Mouse (Mus musculus): Measurements from ENCODE around the gene Clip3. TPM values are rescaled to one million over a fixed set of nuclear protein-coding genes. Genes with fewer than 3 reads are reported as not detected.

The Clip3 gene
- 7.0 TPM for polyA plus RNA-seq (2014; fragmentation: Illumina TruSeq; extraction: RNeasy Lipid Tissue Mini Kit (QIAGEN cat#74804); ENCODE audit: low read depth, low replicate concordance)

DNA sequence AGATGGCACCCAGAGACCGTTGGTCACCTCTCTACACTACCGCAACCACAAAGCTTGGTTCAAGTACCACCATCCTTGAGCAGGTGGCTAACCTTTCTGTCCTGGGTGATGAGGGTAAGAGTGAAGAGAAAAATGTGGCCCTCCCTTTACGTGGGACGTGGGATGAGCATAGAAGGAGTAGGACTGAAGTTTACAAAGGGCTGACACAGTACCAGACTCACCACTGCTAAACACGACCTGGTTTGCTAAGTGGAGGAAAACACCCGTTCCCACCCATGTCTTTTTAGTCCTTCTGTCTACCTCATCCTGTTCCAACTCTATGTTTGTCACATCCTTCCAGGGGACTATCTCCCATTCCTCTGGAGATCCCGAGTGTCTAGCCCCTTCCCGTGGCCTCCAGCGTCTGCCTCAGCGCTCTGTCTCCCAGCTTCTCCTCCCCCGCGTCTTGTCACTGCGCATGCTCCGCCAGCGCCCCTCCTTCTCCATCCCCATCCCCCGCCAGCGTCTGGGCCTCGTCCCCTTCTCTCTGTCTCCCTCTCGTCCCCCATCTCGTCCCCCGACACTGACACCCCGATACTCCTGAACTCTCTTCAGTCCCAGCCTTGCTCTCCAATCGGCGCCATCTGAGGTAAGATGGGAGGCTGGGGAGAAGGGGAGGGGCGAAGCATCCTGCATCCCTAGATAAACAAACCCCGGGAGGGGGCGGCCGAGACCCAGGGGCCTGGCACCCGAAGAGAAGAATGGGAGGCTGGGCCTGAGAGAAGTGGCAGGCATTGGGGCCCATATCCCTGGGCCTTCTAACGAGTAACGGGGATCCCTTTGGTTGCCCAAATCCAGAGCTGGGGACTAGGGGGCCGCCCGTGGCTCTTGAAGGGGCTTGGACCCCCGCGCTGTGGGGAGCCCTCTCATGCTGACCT lies at the start of gene Clip3:
Gene Clip3 (plus strand): TSS at position 514 of the 917 bp plus-strand sequence.

DNA sequence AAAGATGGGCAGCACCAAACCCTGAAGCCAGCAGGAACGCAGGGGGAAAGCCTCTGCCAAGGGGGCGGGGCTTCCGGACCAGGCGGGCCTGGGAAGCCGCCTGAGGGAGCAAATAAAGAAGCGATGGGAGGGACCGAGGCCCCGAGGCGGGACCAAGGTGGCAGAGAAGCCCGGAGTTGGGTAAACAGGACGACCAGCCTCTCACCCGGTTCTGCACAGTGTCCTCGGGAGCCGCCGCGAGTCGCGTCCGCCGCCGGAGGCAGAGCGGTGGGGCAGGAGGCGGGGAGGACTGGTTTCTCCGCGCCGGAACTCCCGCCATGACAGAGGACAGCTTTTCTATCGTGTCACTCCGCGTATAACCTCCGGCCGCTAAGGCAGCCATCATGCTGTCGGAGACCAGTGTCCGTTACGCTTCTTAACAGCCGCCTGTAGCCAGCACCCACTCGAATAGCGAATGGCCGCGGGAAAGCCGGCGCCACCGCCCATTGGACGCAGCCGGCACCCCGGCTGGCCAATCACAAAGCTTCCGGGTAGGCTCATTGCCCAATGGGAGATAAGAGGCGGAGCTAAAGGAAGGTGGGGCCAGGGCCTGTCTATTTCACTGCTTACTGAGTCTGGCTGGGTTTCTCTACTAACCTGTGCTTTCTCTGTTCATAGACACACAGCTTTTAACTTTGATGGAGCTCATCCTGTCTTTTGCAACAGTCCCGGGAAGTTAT lies 11.4 kb upstream of the Clip3 start, which contains the start of the genes Thap8 and Wdr62:
Gene Thap8 (plus strand): TSS at position 144 of the 719 bp plus-strand sequence.
Gene Wdr62 (minus strand): TSS at position 469 of the 719 bp plus-strand sequence.

DNA sequence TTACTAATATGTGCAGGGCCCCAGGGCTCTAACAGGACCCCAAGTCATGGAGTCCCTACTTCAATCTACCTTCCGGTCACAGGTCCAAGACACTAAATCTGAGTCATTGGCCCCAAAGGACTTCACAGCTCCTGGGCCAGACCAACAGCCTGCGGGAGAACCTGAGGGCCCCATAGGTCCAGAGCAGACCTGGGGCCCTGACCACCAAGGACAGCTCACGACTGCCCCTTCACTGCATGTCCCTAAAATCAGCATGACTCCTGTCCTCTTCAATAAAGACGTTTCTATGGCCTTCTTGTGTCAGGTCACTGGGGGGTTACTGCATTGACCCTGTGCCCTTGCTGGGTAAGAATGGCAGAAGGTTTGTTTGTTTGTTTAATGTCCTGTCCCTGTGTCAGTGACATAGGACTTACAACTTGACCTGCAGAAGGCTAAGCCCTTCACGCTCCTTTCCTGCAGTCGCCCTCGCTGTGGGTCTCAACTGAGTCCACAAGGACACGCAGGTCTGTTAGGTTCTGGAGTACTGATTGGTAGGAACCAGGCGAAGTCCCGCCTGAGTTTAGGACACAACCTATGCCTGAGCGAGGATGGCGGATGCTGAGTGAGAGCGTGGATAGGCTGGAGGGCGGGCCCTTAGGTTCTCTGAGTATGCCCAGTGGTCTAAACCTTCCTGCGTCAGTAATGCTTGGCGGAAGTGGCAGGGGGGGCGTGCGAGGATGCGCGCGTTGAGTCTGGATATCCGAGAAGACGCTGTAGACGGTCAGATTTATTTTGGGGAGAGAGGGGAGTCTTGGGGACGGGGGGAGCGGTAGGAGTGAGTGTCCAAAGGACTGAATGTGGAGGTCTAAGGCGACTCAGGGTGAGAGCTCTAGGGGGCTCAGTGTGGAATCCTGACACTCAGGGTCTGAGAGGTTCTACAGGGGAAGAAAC lies 16.8 kb downstream of the Clip3 start, which contains the start of gene Alkbh6:
Gene Alkbh6 (plus strand): TSS at position 642 of the 930 bp plus-strand sequence.

DNA sequence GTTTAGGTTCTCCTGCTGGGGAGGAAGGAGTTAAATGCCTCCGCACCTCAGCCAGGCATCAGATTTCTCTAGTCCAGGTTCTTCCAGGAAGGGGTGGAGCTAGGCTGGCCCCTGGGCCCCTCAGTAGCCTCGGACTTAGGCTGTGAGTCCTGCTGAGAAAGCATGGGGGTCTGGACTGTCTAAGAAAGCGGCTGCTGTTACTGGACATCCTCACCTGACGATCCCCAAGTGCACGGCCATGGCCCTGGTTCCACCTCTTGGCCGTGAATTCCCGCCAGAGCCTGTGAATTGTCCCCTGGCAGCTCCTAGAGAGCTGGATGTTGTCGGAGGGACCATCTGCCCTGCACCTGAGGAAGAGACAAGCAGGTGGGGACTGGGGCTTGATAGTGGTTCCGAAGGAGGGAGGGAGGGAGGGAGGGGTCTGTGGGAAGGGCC lies 23.2 kb downstream of the Clip3 start, which contains the start of gene Syne4:
Gene Syne4 (plus strand): TSS at position 87 of the 435 bp plus-strand sequence.

DNA sequence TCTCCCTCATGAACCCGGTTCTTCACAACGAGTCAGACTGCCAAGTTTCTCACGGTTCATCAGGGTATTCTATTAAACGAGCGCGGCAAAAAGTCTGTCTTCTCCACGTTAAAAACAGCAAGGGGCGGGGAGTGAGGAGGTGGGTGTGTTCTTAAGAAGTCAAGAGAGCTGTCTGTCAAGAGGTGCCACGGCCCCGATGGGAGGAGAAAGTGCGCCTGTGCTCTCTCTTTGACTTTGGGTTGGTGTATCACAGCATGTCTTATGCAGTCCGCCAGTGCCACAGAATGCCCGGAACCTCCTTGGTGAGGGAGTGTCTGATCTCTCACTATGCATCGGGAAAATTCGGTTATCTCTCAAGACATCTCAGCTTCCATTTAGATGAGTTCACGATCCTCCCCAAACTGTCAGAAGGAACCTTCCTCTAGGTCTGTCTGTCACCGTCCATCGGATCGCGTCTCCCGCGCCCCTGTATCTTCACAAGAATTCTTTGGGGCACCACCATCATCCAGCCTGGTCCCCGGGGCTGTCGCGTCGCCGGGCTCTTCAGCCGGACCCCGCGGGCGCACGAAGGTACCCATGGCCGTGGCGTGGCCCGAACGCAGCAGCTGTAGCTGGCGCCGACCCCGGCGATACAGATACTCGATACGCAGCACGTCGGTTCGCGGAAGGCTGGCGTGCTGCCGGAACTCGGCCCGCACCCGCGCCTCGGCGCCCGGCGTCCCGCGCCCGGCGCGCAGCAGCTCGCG lies 30.2 kb downstream of the Clip3 start, which contains the start of gene E130208F15Rik:
Gene E130208F15Rik (plus strand): TSS at position 202 of the 746 bp plus-strand sequence.

DNA sequence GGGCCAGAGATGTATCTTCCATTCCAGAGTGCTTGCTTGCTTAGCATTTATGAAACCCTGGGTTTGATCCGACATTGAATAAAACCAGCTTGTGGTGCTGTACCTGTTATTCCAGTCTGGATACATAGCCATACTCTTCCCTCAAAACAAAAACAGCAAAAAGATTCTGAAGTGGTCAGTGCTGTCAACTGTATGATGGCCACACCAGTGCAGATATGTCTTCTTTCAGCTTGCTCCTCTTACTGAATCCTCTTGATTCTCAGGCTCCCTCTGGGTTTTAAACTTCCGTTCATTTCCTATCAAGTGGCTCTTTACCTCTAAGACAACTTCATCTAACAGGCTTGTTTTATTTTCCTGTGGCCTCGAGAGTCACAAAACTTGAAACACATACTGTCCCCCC lies 32.3 kb downstream of the Clip3 start, which contains the start of gene Sdhaf1:
Gene Sdhaf1 (minus strand): TSS at position 101 of the 400 bp plus-strand sequence.

Other genes starting within 250 kb of the Clip3 start
- 5.6 TPM for gene Zfp14, start 240.3 kb upstream of the Clip3 start, polyA plus RNA-seq (2014; fragmentation: Illumina TruSeq; extraction: RNeasy Lipid Tissue Mini Kit (QIAGEN cat#74804); ENCODE audit: low read depth, low replicate concordance)
- gene Zfp82, start 218.8 kb upstream of the Clip3 start, polyA plus RNA-seq (2014; fragmentation: Illumina TruSeq; extraction: RNeasy Lipid Tissue Mini Kit (QIAGEN cat#74804); ENCODE audit: low read depth, low replicate concordance) = 3.4 TPM
- gene Gm26920, start 201.3 kb upstream of the Clip3 start, polyA plus RNA-seq (2014; fragmentation: Illumina TruSeq; extraction: RNeasy Lipid Tissue Mini Kit (QIAGEN cat#74804); ENCODE audit: low read depth, low replicate concordance) = not detected
- 3.4 TPM for gene Zfp566, start 201.2 kb upstream of the Clip3 start, polyA plus RNA-seq (2014; fragmentation: Illumina TruSeq; extraction: RNeasy Lipid Tissue Mini Kit (QIAGEN cat#74804); ENCODE audit: low read depth, low replicate concordance)
- gene Zfp260, start 197.0 kb upstream of the Clip3 start, polyA plus RNA-seq (2014; fragmentation: Illumina TruSeq; extraction: RNeasy Lipid Tissue Mini Kit (QIAGEN cat#74804); ENCODE audit: low read depth, low replicate concordance) = 139 TPM
- 2.6 TPM for gene Zfp382, start 169.8 kb upstream of the Clip3 start, polyA plus RNA-seq (2014; fragmentation: Illumina TruSeq; extraction: RNeasy Lipid Tissue Mini Kit (QIAGEN cat#74804); ENCODE audit: low read depth, low replicate concordance)
- gene Zfp146, start 122.0 kb upstream of the Clip3 start, polyA plus RNA-seq (2014; fragmentation: Illumina TruSeq; extraction: RNeasy Lipid Tissue Mini Kit (QIAGEN cat#74804); ENCODE audit: low read depth, low replicate concordance) = 41.6 TPM
- 2.4 TPM for gene Cox7a1, start 107.6 kb upstream of the Clip3 start, polyA plus RNA-seq (2014; fragmentation: Illumina TruSeq; extraction: RNeasy Lipid Tissue Mini Kit (QIAGEN cat#74804); ENCODE audit: low read depth, low replicate concordance)
- 84.3 TPM for gene Capns1, start 92.9 kb upstream of the Clip3 start, polyA plus RNA-seq (2014; fragmentation: Illumina TruSeq; extraction: RNeasy Lipid Tissue Mini Kit (QIAGEN cat#74804); ENCODE audit: low read depth, low replicate concordance)
- gene Polr2i, start 59.8 kb upstream of the Clip3 start, polyA plus RNA-seq (2014; fragmentation: Illumina TruSeq; extraction: RNeasy Lipid Tissue Mini Kit (QIAGEN cat#74804); ENCODE audit: low read depth, low replicate concordance) = 1.5 TPM
- gene Tbcb, start 59.5 kb upstream of the Clip3 start, polyA plus RNA-seq (2014; fragmentation: Illumina TruSeq; extraction: RNeasy Lipid Tissue Mini Kit (QIAGEN cat#74804); ENCODE audit: low read depth, low replicate concordance) = 5.3 TPM
- gene Ovol3, start 56.0 kb upstream of the Clip3 start, polyA plus RNA-seq (2014; fragmentation: Illumina TruSeq; extraction: RNeasy Lipid Tissue Mini Kit (QIAGEN cat#74804); ENCODE audit: low read depth, low replicate concordance) = not detected
- gene Thap8, start 11.6 kb upstream of the Clip3 start, polyA plus RNA-seq (2014; fragmentation: Illumina TruSeq; extraction: RNeasy Lipid Tissue Mini Kit (QIAGEN cat#74804); ENCODE audit: low read depth, low replicate concordance) = not detected
- 0.69 TPM for gene Wdr62, start 11.3 kb upstream of the Clip3 start, polyA plus RNA-seq (2014; fragmentation: Illumina TruSeq; extraction: RNeasy Lipid Tissue Mini Kit (QIAGEN cat#74804); ENCODE audit: low read depth, low replicate concordance)
- gene Alkbh6, start 17.0 kb downstream of the Clip3 start, polyA plus RNA-seq (2014; fragmentation: Illumina TruSeq; extraction: RNeasy Lipid Tissue Mini Kit (QIAGEN cat#74804); ENCODE audit: low read depth, low replicate concordance) = 5.6 TPM
- 1.7 TPM for gene Syne4, start 23.1 kb downstream of the Clip3 start, polyA plus RNA-seq (2014; fragmentation: Illumina TruSeq; extraction: RNeasy Lipid Tissue Mini Kit (QIAGEN cat#74804); ENCODE audit: low read depth, low replicate concordance)
- 1.8 TPM for gene E130208F15Rik, start 30.0 kb downstream of the Clip3 start, polyA plus RNA-seq (2014; fragmentation: Illumina TruSeq; extraction: RNeasy Lipid Tissue Mini Kit (QIAGEN cat#74804); ENCODE audit: low read depth, low replicate concordance)
- gene Sdhaf1, start 32.2 kb downstream of the Clip3 start, polyA plus RNA-seq (2014; fragmentation: Illumina TruSeq; extraction: RNeasy Lipid Tissue Mini Kit (QIAGEN cat#74804); ENCODE audit: low read depth, low replicate concordance) = 2.2 TPM
- 0.57 TPM for gene Lrfn3, start 71.0 kb downstream of the Clip3 start, polyA plus RNA-seq (2014; fragmentation: Illumina TruSeq; extraction: RNeasy Lipid Tissue Mini Kit (QIAGEN cat#74804); ENCODE audit: low read depth, low replicate concordance)
- 2.4 TPM for gene Tyrobp, start 122.0 kb downstream of the Clip3 start, polyA plus RNA-seq (2014; fragmentation: Illumina TruSeq; extraction: RNeasy Lipid Tissue Mini Kit (QIAGEN cat#74804); ENCODE audit: low read depth, low replicate concordance)
- gene Hcst, start 128.1 kb downstream of the Clip3 start, polyA plus RNA-seq (2014; fragmentation: Illumina TruSeq; extraction: RNeasy Lipid Tissue Mini Kit (QIAGEN cat#74804); ENCODE audit: low read depth, low replicate concordance) = not detected
- 1.4 TPM for gene Nfkbid, start 130.0 kb downstream of the Clip3 start, polyA plus RNA-seq (2014; fragmentation: Illumina TruSeq; extraction: RNeasy Lipid Tissue Mini Kit (QIAGEN cat#74804); ENCODE audit: low read depth, low replicate concordance)
- 3.2 TPM for gene Aplp1, start 153.8 kb downstream of the Clip3 start, polyA plus RNA-seq (2014; fragmentation: Illumina TruSeq; extraction: RNeasy Lipid Tissue Mini Kit (QIAGEN cat#74804); ENCODE audit: low read depth, low replicate concordance)
- not detected for gene Kirrel2, start 166.0 kb downstream of the Clip3 start, polyA plus RNA-seq (2014; fragmentation: Illumina TruSeq; extraction: RNeasy Lipid Tissue Mini Kit (QIAGEN cat#74804); ENCODE audit: low read depth, low replicate concordance)
- not detected for gene Nphs1, start 166.6 kb downstream of the Clip3 start, polyA plus RNA-seq (2014; fragmentation: Illumina TruSeq; extraction: RNeasy Lipid Tissue Mini Kit (QIAGEN cat#74804); ENCODE audit: low read depth, low replicate concordance)
- gene Prodh2, start 201.9 kb downstream of the Clip3 start, polyA plus RNA-seq (2014; fragmentation: Illumina TruSeq; extraction: RNeasy Lipid Tissue Mini Kit (QIAGEN cat#74804); ENCODE audit: low read depth, low replicate concordance) = not detected
- 0.54 TPM for gene Arhgap33, start 243.3 kb downstream of the Clip3 start, polyA plus RNA-seq (2014; fragmentation: Illumina TruSeq; extraction: RNeasy Lipid Tissue Mini Kit (QIAGEN cat#74804); ENCODE audit: low read depth, low replicate concordance)